Mouse (Mus musculus): ENCODE results near the gene Ccdc134.

GRCm38 (mm10) chr15:82087266-82087665 lies 40.5 kb upstream of the Ccdc134 start:
- peak; percentile 12; the same call in 1 of the 2 replicates for TF ChIP-seq CTCF (conservative IDR thresholded peaks at IDR 0.05; ENCODE audit: low read length)
- no peak for TF ChIP-seq POU5F1 (IDR thresholded peaks at IDR 0.05; ENCODE audit: borderline replicate concordance, low read length)
- TF ChIP-seq NANOG (IDR thresholded peaks at IDR 0.05; ENCODE audit: borderline replicate concordance, low read length), result no peak
